ENCODE assay signal across 10 mouse cellular contexts in genomic region chr4:111493750-111494404, GRCm38 (mm10).
DNase-seq lines count a peak whose midpoint lies in the region; ATAC-seq and TF ChIP-seq lines count a peak whose summit lies in the region.
"Had no signal": no experiment of that assay in that cellular context is flagged by ENCODE, and none has a peak within 500 bp of the region (broad histone marks: within the 10 kb centered on the region; RNA-seq: fewer than 3 reads in every experiment).

No protein-coding gene starts in this region.

- no peak for TF ChIP-seq POLR2A in CH12.LX (IDR thresholded peaks at IDR 0.05; ENCODE audit: low read depth, low read length)

- DNase-seq in kidney, adult 11 months = no peak
- DNase-seq in CH12.LX (ENCODE audit: extremely low read depth) = peak; percentile 46
- DNase-seq in ZHBTc4 (ENCODE audit: low read depth, low spot score) = peak; percentile 34
- no peak for DNase-seq in c-Kit-positive CD71-positive TER-119-positive erythroid progenitor cells, embryonic 14.5 days (ENCODE audit: low spot score)
- no peak for DNase-seq in cerebellum, adult 8-10 months
- DNase-seq in right cerebral cortex, postnatal 4 days = no peak

- H3K4me3 ChIP-seq in kidney, embryonic 14.5 days (ENCODE audit: low read length) = no peak overlapping the region
- no peak overlapping the region for H3K4me3 ChIP-seq in CH12.LX (replicated peaks in 1 of 3; ENCODE audit: low read depth in 2 of 3, low read length in 2 of 3, poor library complexity in 1 of 3)
- H3K4me3 ChIP-seq in intestine, postnatal 0 days (ENCODE audit: low read depth, low read length) = no peak overlapping the region
- H3K4me3 ChIP-seq: embryonic facial prominence, embryonic 13.5 days; heart, embryonic 15.5 days had no signal

- no peak for TF ChIP-seq EP300 in CH12.LX (IDR thresholded peaks at IDR 0.05; ENCODE audit: low read length)

- H3K4me2 ChIP-seq in kidney, embryonic 14.5 days (replicated peaks; ENCODE audit: low read depth, low read length) = no peak overlapping the region
- H3K4me2 ChIP-seq in CH12.LX (ENCODE audit: insufficient read depth, low read depth, poor library complexity, severe bottlenecking) = no peak overlapping the region
- no peak overlapping the region for H3K4me2 ChIP-seq in intestine, postnatal 0 days (replicated peaks; ENCODE audit: low read depth)
- H3K4me2 ChIP-seq: embryonic facial prominence, embryonic 13.5 days; heart, embryonic 15.5 days had no signal

- peak; percentile 83 for TF ChIP-seq RAD21 in CH12.LX (IDR thresholded peaks at IDR 0.05; ENCODE audit: low read depth, low read length)

- peak; percentile 43 to 82; a peak in 3 of 4 replicates for TF ChIP-seq CTCF in CH12.LX (conservative IDR thresholded peaks at IDR 0.05 in 1 of 2, IDR thresholded peaks at IDR 0.05 in 1 of 2; ENCODE audit: low read depth in 2 of 2, low read length in 2 of 2)
- TF ChIP-seq CTCF in intestine, postnatal 0 days (IDR thresholded peaks at IDR 0.05; ENCODE audit: low read depth) = peak; percentile 73

- no peaks in the 10 kb centered on the region for H3K9me3 ChIP-seq in kidney, embryonic 14.5 days (ENCODE audit: control insufficient read depth, low read length)
- H3K9me3 ChIP-seq in CH12.LX (replicated peaks; ENCODE audit: low read length) = no peaks in the 10 kb centered on the region
- no peaks in the 10 kb centered on the region for H3K9me3 ChIP-seq in intestine, postnatal 0 days (ENCODE audit: control insufficient read depth)
- H3K9me3 ChIP-seq: embryonic facial prominence, embryonic 13.5 days; heart, embryonic 15.5 days had no signal

- no peaks in the 10 kb centered on the region for H3K4me1 ChIP-seq in kidney, embryonic 14.5 days (ENCODE audit: control insufficient read depth, insufficient read depth, low read length)
- H3K4me1 ChIP-seq in CH12.LX (ENCODE audit: control insufficient read depth in 1 of 2, insufficient read depth in 2 of 2) = peaks cover 8 to 17% of the 10 kb centered on the region in 2 experiments; a peak in 3 of 4 replicates
- H3K4me1 ChIP-seq in intestine, postnatal 0 days (replicated peaks; ENCODE audit: control insufficient read depth, insufficient read depth, low read length) = no peaks in the 10 kb centered on the region
- H3K4me1 ChIP-seq: embryonic facial prominence, embryonic 13.5 days; heart, embryonic 15.5 days had no signal

- no peaks in the 10 kb centered on the region for H3K79me2 ChIP-seq in CH12.LX (replicated peaks; ENCODE audit: control insufficient read depth, extremely low read depth, insufficient read depth, poor library complexity, severe bottlenecking)

- in situ Hi-C loops in CH12.LX (cut with MboI; ENCODE audit: low pct_ligation_motif_present, low pct_unique_long_range_greater_than_20kb, low sequenced_read_pairs) = no loop called here

- H3K36me3 ChIP-seq in kidney, embryonic 14.5 days (ENCODE audit: control insufficient read depth, insufficient read depth, low read length) = no peaks in the 10 kb centered on the region
- no peaks in the 10 kb centered on the region for H3K36me3 ChIP-seq in CH12.LX (replicated peaks in 1 of 2; ENCODE audit: control insufficient read depth in 1 of 2, insufficient read depth in 1 of 2, low read length in 1 of 2)
- no peaks in the 10 kb centered on the region for H3K36me3 ChIP-seq in intestine, postnatal 0 days (ENCODE audit: control insufficient read depth, insufficient read depth)
- H3K36me3 ChIP-seq: embryonic facial prominence, embryonic 13.5 days; heart, embryonic 15.5 days had no signal

- 0 out of 2 replicates have a peak, but pooled peaks have one; percentile 28 for ATAC-seq in kidney, embryonic 14.5 days (ENCODE audit: low FRiP score, low TSS enrichment)
- peak; percentile 53; the same call in 1 of the 2 replicates for ATAC-seq in intestine, postnatal 0 days

- dilution Hi-C loops in CH12.LX (cut with MboI; ENCODE audit: extremely low pct_ligation_motif_present, extremely low pct_unique_long_range_greater_than_20kb, low sequenced_read_pairs) = no loop called here

- H3K9ac ChIP-seq in kidney, embryonic 14.5 days (ENCODE audit: low read depth, low read length) = no peak overlapping the region
- no peak overlapping the region for H3K9ac ChIP-seq in CH12.LX (ENCODE audit: insufficient read depth, low read depth)
- H3K9ac ChIP-seq in intestine, postnatal 0 days (ENCODE audit: low read depth, low read length) = no peak overlapping the region
- H3K9ac ChIP-seq: embryonic facial prominence, embryonic 13.5 days; heart, embryonic 15.5 days had no signal

- H3K27me3 ChIP-seq in kidney, embryonic 14.5 days (ENCODE audit: control insufficient read depth, insufficient read depth, low read length) = no peaks in the 10 kb centered on the region
- H3K27me3 ChIP-seq in CH12.LX (replicated peaks) = no peaks in the 10 kb centered on the region
- H3K27me3 ChIP-seq in intestine, postnatal 0 days (replicated peaks; ENCODE audit: control insufficient read depth, insufficient read depth, low read length) = no peaks in the 10 kb centered on the region
- H3K27me3 ChIP-seq: embryonic facial prominence, embryonic 13.5 days; heart, embryonic 15.5 days had no signal

- 64% methylated on average over 5 of the region's 5 CpGs for WGBS in kidney, embryonic 14.5 days
- WGBS in intestine, postnatal 0 days = 53% methylated on average over 5 of the region's 5 CpGs

- H3K27ac ChIP-seq in kidney, embryonic 14.5 days (ENCODE audit: low read depth, low read length) = no peak overlapping the region
- no peak overlapping the region for H3K27ac ChIP-seq in CH12.LX (ENCODE audit: insufficient read depth, low read depth)
- H3K27ac ChIP-seq in intestine, postnatal 0 days (ENCODE audit: low read depth, low read length) = no peak overlapping the region
- H3K27ac ChIP-seq: embryonic facial prominence, embryonic 13.5 days; heart, embryonic 15.5 days had no signal

TF ChIP-seq in CH12.LX, 34 proteins besides CTCF, POLR2A, EP300 and RAD21:
- TF ChIP-seq SMC3 (IDR thresholded peaks at IDR 0.05; ENCODE audit: low read depth, low read length) (peak; percentile 91), TCF12 (IDR thresholded peaks at IDR 0.05; ENCODE audit: low read depth, low read length) (0 out of 2 replicates have a peak, but pooled peaks have one; percentile 24), IRF4 (IDR thresholded peaks at IDR 0.05; ENCODE audit: low read depth, low read length) (peak; percentile 49; the same call in 1 of the 2 replicates), CHD2 (IDR thresholded peaks at IDR 0.05; ENCODE audit: low read length) (no peak), ZC3H11A (IDR thresholded peaks at IDR 0.05; ENCODE audit: low read depth, low read length) (peak; percentile 79)

Comparison
In these comparisons a context has a peak if more than half of its experiments do, and no peak if none do; other contexts are left out.
1. DNase-seq: peak in CH12.LX (single experiment) and ZHBTc4 (single experiment); none in kidney, adult 11 months (single experiment), c-Kit-positive CD71-positive TER-119-positive erythroid progenitor cells, embryonic 14.5 days (single experiment), cerebellum, adult 8-10 months (single experiment) and right cerebral cortex, postnatal 4 days (single experiment).